12 mouse cellular contexts compared by ENCODE assay signal in genomic region chr5:110406065-110406714, GRCm38 (mm10). TPM values are rescaled to one million over a fixed set of nuclear protein-coding genes. Genes with fewer than 3 reads are reported as not detected.
DNase-seq lines count a peak whose midpoint lies in the region; ATAC-seq and TF ChIP-seq lines count a peak whose summit lies in the region.
"Had no signal": no experiment of that assay in that cellular context is flagged by ENCODE, and none has a peak within 500 bp of the region (broad histone marks: within the 10 kb centered on the region; RNA-seq: fewer than 3 reads in every experiment).

No protein-coding gene starts in this region.

- H3K4me1 ChIP-seq in ES-E14 (ENCODE audit: control insufficient read depth in 2 of 2, insufficient read depth in 2 of 2, low read length in 2 of 2, poor library complexity in 1 of 2) = peaks cover 5 to 15% of the 10 kb centered on the region in 2 experiments
- peaks cover 28% of the 10 kb centered on the region for H3K4me1 ChIP-seq in hindbrain, embryonic 13.5 days (replicated peaks)
- peaks cover 12% of the 10 kb centered on the region for H3K4me1 ChIP-seq in midbrain, embryonic 14.5 days (ENCODE audit: control insufficient read depth, insufficient read depth, low read length)
- peaks cover 12% of the 10 kb centered on the region for H3K4me1 ChIP-seq in limb, embryonic 10.5 days

- TF ChIP-seq POLR2A in brain, embryonic 14.5 days (IDR thresholded peaks at IDR 0.05; ENCODE audit: borderline replicate concordance, extremely low read depth, insufficient read depth, insufficient read length, poor library complexity, severe bottlenecking) = no peak

- no peak for TF ChIP-seq CTCF in brain, embryonic 14.5 days (IDR thresholded peaks at IDR 0.05; ENCODE audit: borderline replicate concordance, extremely low read depth, insufficient read depth, insufficient read length)

- no peaks in the 10 kb centered on the region; the same call in 1 of the 2 replicates for H3K27me3 ChIP-seq in hindbrain, embryonic 13.5 days
- H3K27me3 ChIP-seq in midbrain, embryonic 14.5 days (ENCODE audit: control insufficient read depth, insufficient read depth, low read length) = no peaks in the 10 kb centered on the region
- H3K27me3 ChIP-seq in limb, embryonic 10.5 days (ENCODE audit: low read depth, poor library complexity, severe bottlenecking) = no peaks in the 10 kb centered on the region
- H3K27me3 ChIP-seq: heart, embryonic 15.5 days; limb, embryonic 12.5 days had no signal

- H3K9me3 ChIP-seq in ES-E14 (ENCODE audit: control insufficient read depth, insufficient read depth, low read depth, low read length) = no peaks in the 10 kb centered on the region
- H3K9me3 ChIP-seq in hindbrain, embryonic 13.5 days = no peaks in the 10 kb centered on the region
- no peaks in the 10 kb centered on the region for H3K9me3 ChIP-seq in midbrain, embryonic 14.5 days (ENCODE audit: control insufficient read depth, low read length)
- no peaks in the 10 kb centered on the region for H3K9me3 ChIP-seq in limb, embryonic 10.5 days (replicated peaks)
- H3K9me3 ChIP-seq: heart, embryonic 15.5 days; limb, embryonic 12.5 days had no signal

- in situ Hi-C loops in ES-E14 (cut with MboI; ENCODE audit: low sequenced_read_pairs in 2 of 2, unreplicated experiment in 2 of 2) = no loop called here

- H3K27ac ChIP-seq in ES-E14 (ENCODE audit: insufficient read depth, low read depth, low read length, poor library complexity, severe bottlenecking) = no peak overlapping the region
- peak overlapping the region; percentile 69 for H3K27ac ChIP-seq in hindbrain, embryonic 13.5 days
- H3K27ac ChIP-seq in midbrain, embryonic 14.5 days (replicated peaks; ENCODE audit: low read depth, low read length) = peak overlapping the region; percentile 61; the same call in 1 of the 2 replicates
- no peak overlapping the region for H3K27ac ChIP-seq in limb, embryonic 10.5 days
- H3K27ac ChIP-seq: heart, embryonic 15.5 days; limb, embryonic 12.5 days had no signal

- H3K4me3 ChIP-seq in ES-E14 (ENCODE audit: insufficient read depth in 1 of 2, low read depth in 1 of 2, low read length in 2 of 2, poor library complexity in 1 of 2, severe bottlenecking in 1 of 2) = no peak overlapping the region
- no peak overlapping the region for H3K4me3 ChIP-seq in hindbrain, embryonic 13.5 days
- H3K4me3 ChIP-seq in midbrain, embryonic 14.5 days (replicated peaks; ENCODE audit: low read depth, low read length) = no peak overlapping the region
- no peak overlapping the region for H3K4me3 ChIP-seq in limb, embryonic 10.5 days
- H3K4me3 ChIP-seq: erythroblast, embryonic 14.5 days; heart, embryonic 15.5 days; limb, embryonic 12.5 days had no signal

- peak; percentile 48 for DNase-seq in ES-E14 (ENCODE audit: low read depth, low spot score)
- peak; percentile 74 for DNase-seq in brain, embryonic 14.5 days (ENCODE audit: low read depth)
- DNase-seq in midbrain, embryonic 14.5 days = peak; percentile 51
- DNase-seq in limb, embryonic 10.5 days (ENCODE audit: low spot score) = no peak
- DNase-seq in kidney, postnatal 36 days = no peak
- no peak for DNase-seq in left cerebral cortex, postnatal 36 days (ENCODE audit: low spot score in 2 of 2)
- DNase-seq in cerebellum, postnatal 10 days = no peak
- DNase-seq: cerebellum, postnatal 14 days had no signal

- 40% methylated on average over 8 of the region's 8 CpGs for WGBS in hindbrain, embryonic 13.5 days
- 50% methylated on average over 8 of the region's 8 CpGs for WGBS in midbrain, embryonic 14.5 days
- 64% methylated on average over 8 of the region's 8 CpGs for WGBS in limb, embryonic 10.5 days

- intact Hi-C loops in left cerebral cortex, postnatal 36 days (cut with DNase I) = no loop called here

- H3K36me3 ChIP-seq in ES-E14 (ENCODE audit: control insufficient read depth, insufficient read depth, low read length, poor library complexity, severe bottlenecking) = peaks cover 12% of the 10 kb centered on the region; the same call in 1 of the 2 replicates
- H3K36me3 ChIP-seq in hindbrain, embryonic 13.5 days = peaks cover 5% of the 10 kb centered on the region; the same call in 1 of the 2 replicates
- H3K36me3 ChIP-seq in midbrain, embryonic 14.5 days (ENCODE audit: control insufficient read depth, insufficient read depth, low read length) = 0 out of 2 replicates have a peak, but pooled peaks cover 4% of the 10 kb centered on the region
- peaks cover 8% of the 10 kb centered on the region; the same call in 1 of the 2 replicates for H3K36me3 ChIP-seq in limb, embryonic 10.5 days
- H3K36me3 ChIP-seq: heart, embryonic 15.5 days had no signal

- H3K9ac ChIP-seq in ES-E14 (ENCODE audit: insufficient read depth, low read depth, low read length, poor library complexity, severe bottlenecking) = no peak overlapping the region
- H3K9ac ChIP-seq in hindbrain, embryonic 13.5 days = no peak overlapping the region
- H3K9ac ChIP-seq in midbrain, embryonic 14.5 days (replicated peaks; ENCODE audit: low read length) = no peak overlapping the region; the same call in 1 of the 2 replicates
- H3K9ac ChIP-seq: heart, embryonic 15.5 days; limb, embryonic 12.5 days had no signal

- peak; percentile 53; the same call in 1 of the 2 replicates for ATAC-seq in hindbrain, embryonic 13.5 days (ENCODE audit: low FRiP score)
- peak; percentile 53; the same call in 1 of the 2 replicates for ATAC-seq in midbrain, embryonic 14.5 days (ENCODE audit: low FRiP score, low TSS enrichment)

- H3K4me2 ChIP-seq in hindbrain, embryonic 13.5 days = no peak overlapping the region
- H3K4me2 ChIP-seq in midbrain, embryonic 14.5 days (ENCODE audit: low read length) = no peak overlapping the region
- H3K4me2 ChIP-seq: heart, embryonic 15.5 days; limb, embryonic 12.5 days had no signal

TF ChIP-seq in ES-E14, 5 proteins besides CTCF, POLR2A, EP300 and RAD21:
- TF ChIP-seq ZNF384 (IDR thresholded peaks at IDR 0.05; ENCODE audit: low read depth, low read length) (no peak), MAFK (IDR thresholded peaks at IDR 0.05; ENCODE audit: insufficient read depth, low read depth, low read length) (no peak), HCFC1 (IDR thresholded peaks at IDR 0.05; ENCODE audit: borderline replicate concordance, insufficient read depth, low read length) (no peak), ZC3H11A (IDR thresholded peaks at IDR 0.05; ENCODE audit: borderline replicate concordance, low read depth, low read length) (no peak), CHD2 (IDR thresholded peaks at IDR 0.05; ENCODE audit: low read depth, low read length) (no peak)

RNA-seq across cellular contexts. Expression of gene Fbrsl1, which starts 42.1 kb away (rescaled TPM):
- 44.4 and 51.7 TPM in 2 replicates for total RNA-seq in ES-E14 (2012; rRNA removed)
- polyA plus RNA-seq in brain, embryonic 14.5 days (2012; rRNA removed) = 56.1 and 78.4 TPM in 2 replicates
- polyA plus RNA-seq in hindbrain, embryonic 13.5 days (2015; fragmentation: Nextera tagmentation; extraction: Ambion mirVana) = 18.7 and 20.7 TPM in 2 replicates
- polyA plus RNA-seq in midbrain, embryonic 14.5 days (2014; fragmentation: Nextera tagmentation; extraction: Ambion mirVana) = 20.7 and 22.0 TPM in 2 replicates
- 22.5 and 24.8 TPM in 2 replicates for polyA plus RNA-seq in limb, embryonic 10.5 days (2016; fragmentation: Nextera tagmentation; extraction: Ambion mirVana)
- 10 to 100 TPM; 75.2 to 82.6 TPM for total RNA-seq in left cerebral cortex, postnatal 36 days (2021)

Comparison
In these comparisons a context has a peak if more than half of its experiments do, and no peak if none do; other contexts are left out.
1. DNase-seq: peak in ES-E14 (single experiment), brain, embryonic 14.5 days (single experiment) and midbrain, embryonic 14.5 days (single experiment); none in limb, embryonic 10.5 days (single experiment), kidney, postnatal 36 days (0 of 2), left cerebral cortex, postnatal 36 days (0 of 2) and cerebellum, postnatal 10 days (0 of 2).
2. H3K27ac ChIP-seq: peak in hindbrain, embryonic 13.5 days (single experiment) and midbrain, embryonic 14.5 days (single experiment); none in ES-E14 (single experiment) and limb, embryonic 10.5 days (single experiment).